Mouse (Mus musculus): Measurements from ENCODE around the gene Aplnr.

Aplnr gene

DNA sequence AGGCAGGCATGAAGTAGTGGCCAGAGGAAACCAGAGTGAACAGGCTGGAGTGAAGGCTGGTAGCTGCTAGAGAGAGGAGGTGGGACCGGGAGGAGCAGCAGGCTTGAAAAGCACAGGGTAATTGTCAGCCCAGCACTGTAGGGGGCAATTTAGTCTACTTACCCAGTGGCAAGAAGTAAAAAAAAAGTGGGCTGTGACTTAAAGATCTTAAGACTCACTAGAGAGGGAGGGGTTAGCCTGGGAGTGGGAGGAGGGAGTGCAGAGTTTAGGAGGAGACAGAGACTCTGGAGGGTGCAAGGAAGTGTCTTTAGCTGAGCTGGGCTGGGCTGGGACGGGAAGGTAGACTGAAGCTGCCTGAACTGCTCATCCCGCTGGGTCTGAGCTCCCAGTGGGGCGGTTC, at the start of gene Aplnr:
TSS of gene Aplnr (plus strand) at position 137 of the 400 bp plus-strand sequence.
- no peak for DNase-seq

DNA sequence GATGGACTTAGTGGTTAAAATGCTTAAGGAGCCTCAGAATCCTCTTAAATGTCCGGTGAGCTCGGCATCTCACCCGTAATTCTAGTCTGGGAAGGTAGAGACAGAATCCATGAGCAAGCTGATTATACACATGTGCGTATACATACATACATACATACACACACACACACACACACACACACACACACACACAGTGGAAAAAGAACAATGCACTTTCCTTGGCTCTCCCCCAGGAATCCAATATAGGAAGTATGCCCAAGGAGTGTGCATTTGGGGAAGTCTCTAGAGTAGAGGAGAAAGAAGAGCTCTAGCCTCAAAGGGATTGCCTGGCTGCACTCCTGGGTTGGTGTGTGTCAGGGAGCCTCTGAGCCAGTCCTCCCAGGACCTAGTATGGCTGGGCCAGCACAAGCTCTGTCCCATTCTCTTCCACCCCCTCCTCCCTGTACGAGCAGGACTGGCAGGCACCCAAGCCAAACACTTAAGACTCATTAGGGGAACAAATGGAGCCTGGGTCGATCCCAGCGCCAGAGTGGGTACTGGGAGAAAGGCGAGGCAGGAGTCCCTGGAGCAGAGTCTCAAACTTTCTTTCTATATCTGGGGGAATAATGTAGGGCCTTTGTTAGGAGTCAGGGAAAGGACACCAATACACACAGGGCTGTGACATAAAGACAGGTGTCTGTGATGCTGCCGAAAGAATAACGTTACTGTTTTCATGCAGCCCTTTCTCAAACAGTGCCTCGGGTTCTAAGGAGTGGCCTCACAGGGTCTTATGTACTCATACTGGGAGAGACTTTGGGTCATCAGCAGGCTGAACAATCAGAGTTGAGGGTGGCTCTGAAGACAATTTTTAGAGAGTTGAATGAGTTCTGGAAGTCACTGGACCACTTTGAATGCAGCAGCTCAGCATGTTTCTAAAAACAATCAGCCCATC, 47.0 kb upstream of the Aplnr start:
- no peak for DNase-seq

GRCm38 (mm10) chr2:85091325-85091724, 44.7 kb upstream of the Aplnr start:
- no peak for DNase-seq

DNA sequence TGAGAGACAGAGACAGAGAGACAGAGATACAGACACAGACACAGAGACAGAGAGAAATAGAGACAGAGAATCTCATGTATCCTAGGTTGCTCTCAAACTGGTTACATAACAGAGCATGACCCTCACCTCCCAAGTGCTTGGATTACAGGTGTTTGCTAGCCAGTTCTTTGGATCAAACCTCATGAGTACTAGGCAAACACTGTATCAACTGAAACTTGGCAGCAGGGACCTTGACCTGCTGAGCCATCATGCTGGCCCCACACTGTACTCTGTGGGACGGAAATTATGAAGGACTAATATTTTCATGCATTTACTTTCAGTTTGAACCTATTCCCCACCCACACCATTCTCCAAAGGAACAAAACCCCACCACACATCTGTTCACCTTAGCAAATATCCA, 42.6 kb upstream of the Aplnr start:
- no peak for DNase-seq

DNA sequence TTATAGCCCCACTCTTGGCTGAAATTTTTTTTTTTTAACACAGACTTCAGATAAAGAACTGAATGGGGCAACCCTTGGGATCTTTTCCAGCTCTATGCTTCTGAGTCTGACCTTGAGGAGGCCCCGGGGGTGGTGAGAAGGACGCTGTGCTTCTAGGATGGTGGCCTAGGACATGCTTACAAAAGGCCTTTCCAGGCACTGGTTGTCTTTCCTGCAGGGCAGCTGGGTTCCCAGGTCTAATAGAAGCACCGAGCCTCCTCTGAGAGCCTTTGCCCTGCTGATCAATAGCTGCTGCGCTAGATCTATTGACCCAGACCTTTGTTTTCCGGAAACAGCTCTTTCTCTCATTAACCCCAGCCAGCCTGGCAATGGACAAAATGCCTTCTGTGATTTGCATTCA, 40.1 kb upstream of the Aplnr start:
- DNase-seq = no peak

GRCm38 (mm10) chr2:85098014-85098413, 38.0 kb upstream of the Aplnr start:
- no peak for DNase-seq

DNA sequence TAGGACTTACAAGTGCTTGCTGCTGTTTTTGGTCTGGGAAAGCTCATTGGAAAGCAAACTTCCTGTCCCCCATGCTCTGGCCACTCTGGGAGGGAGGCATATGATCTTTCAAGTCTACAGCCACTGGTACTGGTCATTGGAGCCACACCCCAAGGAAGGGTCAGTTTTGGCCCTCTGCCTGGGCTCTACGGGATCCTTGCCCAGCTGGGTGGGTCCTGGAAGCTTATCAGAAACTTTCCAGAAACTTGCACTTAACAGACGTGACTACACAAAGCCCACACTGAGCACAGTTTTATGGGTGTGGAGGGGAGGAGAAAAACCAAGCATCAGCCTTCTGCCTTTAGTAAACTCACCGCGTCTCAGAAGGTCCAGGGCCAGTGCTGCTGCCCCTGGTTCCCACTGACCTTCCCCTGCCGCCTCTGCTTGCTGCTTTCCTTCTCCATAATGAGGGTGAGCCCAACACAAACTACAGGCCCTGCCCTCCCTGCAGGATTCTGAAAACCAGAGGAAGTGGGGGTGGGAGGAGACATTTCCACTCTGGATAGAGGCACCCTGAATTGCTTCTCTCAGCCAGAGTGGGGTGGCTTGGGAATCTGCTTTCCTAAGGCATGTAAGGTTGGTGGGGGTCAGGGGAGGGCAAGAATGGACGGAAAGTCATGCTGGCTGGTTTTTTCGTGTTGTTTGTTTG, 37.1 kb upstream of the Aplnr start:
- no peak for DNase-seq

DNA sequence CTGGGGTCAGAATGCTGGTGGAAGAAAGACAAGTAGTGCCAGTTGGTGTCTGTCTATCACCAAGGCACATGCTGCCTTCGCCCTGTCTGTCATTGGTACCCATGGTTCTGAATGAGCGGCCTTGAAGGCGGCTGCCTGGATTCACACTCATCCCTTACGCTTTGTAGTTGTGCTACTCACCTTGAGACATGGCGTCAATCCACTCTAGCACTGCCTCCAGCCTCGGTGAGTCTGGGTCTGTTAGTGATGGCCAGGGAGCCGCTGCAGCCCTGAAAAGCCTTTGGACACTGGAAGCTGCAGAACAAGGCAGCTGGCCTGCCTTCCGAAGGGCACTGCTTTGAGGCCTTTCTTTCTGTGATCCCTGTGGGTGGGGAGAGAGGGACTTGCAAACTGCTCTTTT, 32.8 kb upstream of the Aplnr start:
- no peak for DNase-seq

- no peak for DNase-seq
These were observed 30.5 kb upstream of the Aplnr start for GRCm38 (mm10) chr2:85105426-85106013.

- no peak for DNase-seq
These were observed 29.8 kb upstream of the Aplnr start for GRCm38 (mm10) chr2:85106068-85106790.

- no peak for DNase-seq
These were observed 29.1 kb upstream of the Aplnr start for GRCm38 (mm10) chr2:85106941-85107340.

DNA sequence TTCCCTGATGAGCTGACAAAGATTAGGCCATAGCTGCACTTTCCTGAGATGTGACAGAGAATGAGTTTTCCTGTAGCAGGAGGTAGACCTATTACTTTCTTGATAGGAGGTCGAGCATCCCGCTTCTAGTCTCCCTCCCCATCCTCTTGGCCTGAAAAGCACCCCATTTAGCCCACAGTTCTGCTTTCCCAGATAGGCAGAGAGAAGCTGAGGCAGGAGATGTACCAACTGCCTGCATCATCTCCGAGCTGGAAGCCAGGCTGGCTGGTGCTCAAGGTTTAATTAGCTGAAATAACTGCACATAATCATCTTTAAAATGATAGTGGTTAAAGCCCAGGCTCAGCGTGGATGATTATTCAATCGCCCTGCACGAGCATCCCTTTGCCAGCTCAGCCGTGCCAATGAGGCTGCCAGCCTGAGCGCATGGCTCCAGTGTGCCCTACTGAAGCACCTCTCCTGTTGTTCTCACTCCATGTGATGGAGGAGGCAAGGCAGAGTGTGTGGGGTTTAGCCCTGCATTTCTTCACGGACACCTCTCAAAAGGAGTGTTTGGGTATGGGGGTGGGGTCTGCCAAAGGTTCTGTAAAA, 25.6 kb upstream of the Aplnr start:
- no peak for DNase-seq

DNA sequence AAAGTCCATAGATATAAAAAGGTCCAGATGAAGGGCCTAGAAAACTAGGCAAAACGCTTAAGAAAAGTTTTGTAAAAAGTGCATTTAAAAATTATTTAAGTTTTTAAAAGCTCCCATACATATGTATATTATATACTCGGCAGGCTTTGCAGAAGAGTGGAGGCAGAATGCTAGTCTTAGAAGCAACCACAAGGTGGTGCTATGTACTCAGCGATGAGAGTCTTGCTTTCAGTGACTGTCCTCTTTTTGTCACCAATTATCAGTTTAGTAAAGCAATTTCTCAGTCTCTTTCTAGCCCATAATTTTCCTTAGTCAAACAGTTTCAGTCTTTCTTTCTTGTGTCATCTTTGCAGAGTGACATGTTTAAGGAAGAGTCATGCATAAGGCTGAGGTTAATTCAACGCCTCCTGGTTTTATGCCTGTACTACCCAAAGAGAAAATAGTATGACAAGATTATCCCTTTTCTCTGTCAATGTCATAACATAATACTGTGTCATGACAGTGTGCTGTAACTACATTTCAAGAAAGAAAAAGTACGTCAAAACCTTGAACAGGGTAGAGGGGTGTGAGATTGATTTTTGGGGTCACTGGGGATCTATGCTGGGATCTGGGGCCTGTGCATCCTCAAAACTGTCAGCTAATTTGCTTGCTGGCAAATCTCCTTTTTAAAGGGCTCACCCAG, 12.7 kb upstream of the Aplnr start:
- DNase-seq = peak; percentile 20

DNA sequence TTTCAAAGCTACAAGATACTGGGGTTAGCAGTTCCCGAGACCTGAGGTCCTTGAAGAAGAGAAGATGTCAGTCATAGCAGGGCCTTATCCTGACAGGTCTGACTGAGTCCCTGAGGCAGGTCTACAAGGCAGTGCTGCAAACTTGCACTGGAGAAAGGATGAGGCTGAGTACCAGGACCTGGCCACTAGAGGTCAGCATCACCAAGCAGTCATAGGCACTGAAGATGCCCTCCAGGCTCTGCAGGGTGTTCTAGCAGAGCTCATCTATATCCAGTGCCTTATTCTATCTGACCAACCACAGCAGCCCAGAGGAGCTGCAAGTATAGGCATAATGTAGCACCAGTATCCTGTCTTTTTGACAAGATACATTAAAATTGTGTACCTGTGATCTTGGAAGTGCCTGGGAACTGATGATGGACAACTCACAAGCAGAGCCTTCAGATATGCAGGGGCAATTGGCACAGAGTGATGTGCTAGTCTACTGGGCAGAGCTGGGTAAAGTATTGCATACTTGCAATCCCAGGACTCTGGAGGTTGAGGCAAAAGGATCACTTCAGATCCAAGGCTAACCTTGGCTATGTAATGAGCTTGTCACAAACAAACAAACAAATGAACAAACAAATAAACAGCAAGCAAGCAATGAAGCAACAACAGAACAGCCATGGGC, 12.0 kb upstream of the Aplnr start:
- DNase-seq = peak; percentile 44

DNA sequence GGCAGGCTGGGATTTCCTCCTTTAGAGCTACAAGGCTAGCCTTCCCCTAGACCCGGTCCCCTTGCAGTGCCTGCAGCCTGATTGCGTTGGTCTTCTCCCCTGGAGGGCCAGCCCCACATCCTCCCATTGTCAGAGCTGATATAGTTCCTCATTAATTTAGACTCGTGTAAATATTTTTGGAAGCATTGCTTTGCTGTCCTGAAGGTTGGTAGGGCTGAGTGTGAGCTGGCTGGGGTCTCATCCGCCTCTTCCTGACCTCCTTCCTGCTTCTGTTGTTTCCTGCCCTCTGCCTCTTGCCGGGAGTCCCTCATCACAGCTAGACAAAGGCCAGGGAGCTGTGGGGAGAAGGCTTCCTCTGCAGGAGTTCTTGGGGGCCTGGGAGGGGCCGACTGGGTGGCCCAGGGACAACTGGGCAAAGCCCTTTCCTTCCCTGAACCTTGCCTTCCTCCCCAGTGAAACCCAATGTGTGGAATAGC, 6.5 kb upstream of the Aplnr start:
- no peak for DNase-seq

DNA sequence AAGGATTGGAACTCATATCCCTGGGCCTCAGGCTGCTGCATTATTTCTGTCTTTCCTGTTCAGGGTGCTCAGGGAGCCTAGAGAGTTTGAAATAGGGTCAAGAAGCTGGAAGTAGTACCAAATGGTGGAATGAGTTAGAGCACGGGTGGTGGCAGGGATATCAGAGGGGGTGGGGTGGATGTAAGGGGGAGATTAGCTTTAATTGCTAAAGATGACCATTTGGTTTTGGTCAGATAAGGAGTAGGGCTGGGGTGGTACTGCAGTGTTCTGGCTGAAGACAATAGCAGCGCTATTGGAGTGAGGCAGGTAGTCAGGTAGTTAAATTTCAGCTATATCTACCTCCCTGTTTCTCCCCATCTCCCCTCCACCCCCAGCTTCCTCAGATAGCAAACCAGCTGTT, 4.8 kb upstream of the Aplnr start:
- no peak for DNase-seq

- no peak for DNase-seq
These were observed 4.3 kb upstream of the Aplnr start for GRCm38 (mm10) chr2:85131724-85132123.

- DNase-seq = no peak
These were observed 3.8 kb upstream of the Aplnr start for GRCm38 (mm10) chr2:85132204-85132603.

DNA sequence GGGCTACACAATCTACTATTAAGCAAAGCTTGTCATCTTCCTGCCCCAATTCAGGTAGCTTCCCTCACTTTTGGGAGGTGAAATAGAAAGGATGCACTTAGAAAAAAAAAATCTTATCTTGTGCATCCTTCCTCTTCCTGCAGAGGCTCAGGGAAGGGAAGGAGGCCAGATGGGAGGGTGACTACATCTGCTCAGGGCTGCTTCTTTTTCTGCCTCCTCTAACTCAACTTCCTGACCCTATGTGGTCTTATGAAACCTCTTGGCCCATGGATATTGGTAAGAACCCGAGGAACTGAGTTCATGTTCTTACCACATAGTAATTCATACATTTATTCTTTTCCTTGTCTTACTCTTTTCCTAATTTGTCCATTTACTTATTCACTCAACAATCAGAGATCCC, 926 bp upstream of the Aplnr start:
- no peak for DNase-seq

GRCm38 (mm10) chr2:85136831-85137520, 951 bp downstream of the Aplnr start:
- no peak for DNase-seq
